Mouse (Mus musculus): ENCODE data around the gene Acad11.
A peak's percentile ranks its signal among the peaks of the same experiment; 100 is the strongest.

Acad11 gene

DNA sequence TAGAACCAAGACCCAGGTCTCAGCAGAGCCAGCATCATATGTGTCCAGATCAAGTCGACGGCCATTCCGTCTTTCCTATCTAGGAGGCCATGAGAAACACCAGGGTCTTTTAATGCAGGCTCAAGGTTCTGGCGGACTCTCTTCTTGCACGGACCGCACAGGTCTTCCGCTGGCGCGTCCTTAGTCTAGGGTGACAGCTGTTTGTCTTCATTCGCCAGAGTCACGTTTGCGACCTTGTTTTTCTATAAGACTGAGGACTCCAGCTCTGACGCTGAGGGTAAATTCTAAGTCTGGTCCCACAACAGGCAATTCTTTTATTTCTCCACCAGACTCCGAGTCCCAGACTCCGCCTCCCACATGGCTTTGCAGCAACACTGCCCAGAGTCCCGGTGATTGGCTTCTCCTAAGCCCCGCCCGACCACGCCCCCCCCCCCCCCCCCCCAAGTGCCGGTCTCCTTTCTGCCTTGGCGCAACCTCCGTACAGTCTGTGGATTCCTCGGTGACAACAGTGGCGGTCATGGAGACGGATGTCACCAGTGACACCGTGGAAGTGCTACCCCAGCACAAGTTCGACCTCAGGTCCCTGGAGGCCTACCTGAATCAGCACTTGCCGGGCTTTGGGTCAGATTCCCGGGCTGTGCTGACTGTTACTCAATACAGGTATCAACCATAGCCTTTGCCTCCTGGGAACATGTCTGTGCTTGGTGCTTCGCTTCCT, at the start of gene Acad11:
Acad11 (plus strand) TSS at position 134 of the 718 bp plus-strand sequence.
- peak; percentile 91 for DNase-seq (ENCODE audit: low read depth, low spot score)

DNA sequence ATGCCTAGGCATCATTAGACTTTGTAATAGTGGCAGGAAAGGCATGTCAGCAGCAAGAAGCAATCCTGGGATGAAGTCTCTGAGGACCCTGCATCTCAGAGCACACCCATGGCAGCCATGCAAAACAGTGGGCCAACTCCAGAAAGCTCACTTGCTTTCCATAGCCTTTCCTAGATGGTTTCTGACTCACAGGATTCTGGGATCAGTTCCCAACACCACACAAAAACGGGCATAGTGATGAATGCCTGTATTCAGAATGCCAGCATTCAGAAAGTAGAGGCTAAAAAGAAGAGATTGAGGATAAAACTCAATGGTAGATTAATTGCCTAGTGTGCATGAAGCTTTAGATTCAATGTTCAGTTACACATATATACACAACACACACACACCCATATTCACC, 48.7 kb upstream of the Acad11 start:
- DNase-seq (ENCODE audit: low read depth, low spot score), result no peak

DNA sequence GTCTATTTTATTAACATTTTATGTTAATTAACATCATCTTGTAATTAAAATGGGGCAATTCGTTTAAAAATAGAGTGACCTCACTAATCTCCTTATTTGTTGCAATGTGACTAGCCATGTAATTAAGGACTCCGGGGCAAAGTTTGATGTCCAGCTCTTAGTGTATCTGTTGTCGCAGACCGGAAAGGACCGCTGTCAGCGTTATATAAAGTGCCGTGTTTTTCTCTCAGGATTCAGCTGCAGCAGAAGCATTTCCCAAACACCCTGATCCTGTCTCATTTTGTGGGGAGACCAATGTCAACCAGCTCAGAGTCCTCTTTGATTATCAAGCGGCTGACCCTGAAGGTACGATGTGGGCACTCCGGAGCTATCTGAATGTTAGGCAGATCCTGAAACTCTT, 42.2 kb upstream of the Acad11 start:
- DNase-seq (ENCODE audit: low read depth, low spot score), result no peak

DNA sequence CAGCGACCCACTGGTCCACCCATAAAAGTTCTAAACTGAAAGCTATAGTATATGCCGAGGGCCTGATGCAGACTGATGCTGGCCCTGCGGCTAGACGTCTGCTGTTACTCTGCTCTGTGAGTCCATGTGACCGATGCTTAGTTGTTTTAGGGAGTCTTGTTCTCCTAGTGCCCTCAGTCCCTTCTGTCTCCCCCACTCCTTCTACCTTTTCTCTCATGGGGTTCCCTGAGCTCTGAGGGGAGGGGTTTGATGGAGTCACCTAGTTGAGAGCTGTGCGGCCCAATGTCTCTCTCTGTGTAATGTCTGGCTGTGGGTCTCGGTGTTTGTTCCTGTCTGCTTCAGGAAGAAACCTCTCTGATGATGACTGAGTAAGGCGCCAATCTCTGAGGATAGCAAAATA, 36.0 kb upstream of the Acad11 start:
- no peak for DNase-seq (ENCODE audit: low read depth, low spot score)

DNA sequence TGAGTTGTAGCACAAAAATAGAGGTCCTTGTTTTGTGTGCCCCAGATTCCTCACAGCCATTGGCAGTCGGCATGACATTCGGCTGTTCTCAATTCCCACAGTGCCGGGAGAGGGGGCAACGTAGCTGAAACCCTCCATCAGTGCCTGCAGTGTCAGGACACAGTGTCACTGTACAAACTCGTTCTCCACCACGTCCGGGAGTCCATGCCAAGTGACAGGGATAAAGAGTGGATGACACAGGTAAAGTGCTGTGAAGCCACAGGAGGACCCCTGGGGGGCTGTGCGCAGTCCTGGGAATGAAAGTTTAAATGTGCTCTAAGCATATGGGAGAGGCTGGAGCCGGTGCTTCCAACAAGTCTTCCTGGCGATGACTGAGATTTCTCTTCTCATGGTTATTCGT, 33.3 kb upstream of the Acad11 start:
- DNase-seq (ENCODE audit: low read depth, low spot score), result no peak

DNA sequence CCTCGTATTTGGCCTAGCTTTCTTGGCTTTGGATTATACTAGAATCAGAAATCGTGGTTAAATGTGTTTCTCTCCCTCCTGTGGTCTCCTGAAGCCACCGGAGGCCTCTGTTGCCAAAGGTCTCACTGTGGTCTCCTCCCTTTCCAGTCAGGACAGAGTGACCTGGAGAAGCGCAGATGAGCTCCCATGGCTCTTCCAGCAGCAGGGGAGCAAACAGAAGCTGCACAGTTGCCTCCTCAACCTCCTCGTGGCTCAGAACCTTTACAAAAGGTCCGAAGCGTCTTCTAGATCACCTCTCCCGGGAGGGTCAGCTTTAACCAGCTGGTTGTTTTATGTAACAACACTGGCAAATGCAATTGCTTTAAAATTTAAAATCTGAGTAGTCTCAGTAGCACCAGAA, 28.9 kb upstream of the Acad11 start:
- DNase-seq (ENCODE audit: low read depth, low spot score), result no peak

DNA sequence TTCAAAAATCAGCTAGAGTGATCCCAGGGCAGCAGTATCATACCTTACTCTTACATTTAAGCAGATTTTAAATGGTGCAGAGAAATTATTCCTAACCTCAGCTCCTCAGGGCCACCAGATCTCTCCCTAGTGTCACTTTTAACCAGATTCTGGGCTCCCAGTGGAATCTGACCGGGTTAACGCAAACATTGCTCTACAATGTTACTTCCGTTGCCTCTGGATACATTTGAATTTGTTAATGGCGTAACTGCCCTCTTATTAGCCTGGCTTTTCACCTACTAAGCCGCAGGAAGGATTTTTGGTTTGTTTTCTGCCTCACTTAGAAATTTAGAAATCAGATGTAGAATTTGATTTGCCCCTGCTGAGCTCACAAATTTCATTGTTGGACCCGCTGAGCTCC, 28.5 kb upstream of the Acad11 start:
- DNase-seq (ENCODE audit: low read depth, low spot score), result no peak

DNA sequence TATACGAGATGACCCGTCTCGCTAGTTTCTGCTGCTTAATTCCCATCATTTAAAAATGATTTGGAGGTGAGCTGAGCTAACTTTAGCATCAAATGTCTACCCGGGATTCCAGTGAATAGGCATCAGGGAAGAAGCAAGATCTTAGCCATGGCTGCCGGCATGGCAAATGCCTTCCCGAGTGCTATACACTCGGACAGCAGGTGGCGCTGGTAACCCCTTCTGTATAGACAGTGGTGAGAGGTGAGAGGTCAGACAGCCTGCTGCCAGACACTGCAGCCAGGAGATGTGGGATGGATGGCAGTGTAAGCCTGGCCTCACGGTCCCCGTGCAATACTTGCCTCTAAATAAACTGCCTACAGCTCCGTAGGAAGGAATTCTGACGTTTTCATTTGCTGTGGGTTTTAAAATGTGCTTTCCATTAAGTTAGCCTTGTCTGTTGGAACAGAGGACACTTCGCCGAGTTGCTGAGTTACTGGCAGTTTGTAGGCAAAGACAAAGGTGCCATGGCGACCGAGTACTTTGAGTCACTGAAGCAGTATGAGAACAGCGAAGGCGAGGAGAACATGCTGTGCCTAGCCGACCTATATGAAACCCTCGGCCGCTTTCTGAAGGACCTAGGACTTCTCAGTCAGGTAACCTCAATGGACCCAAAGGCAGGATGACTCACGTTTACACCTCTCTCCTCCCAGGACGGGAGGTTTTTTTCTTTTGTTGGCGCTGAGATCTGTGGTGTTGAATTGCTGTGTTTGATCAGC, 27.7 kb upstream of the Acad11 start:
- DNase-seq (ENCODE audit: low read depth, low spot score), result peak; percentile 82

DNA sequence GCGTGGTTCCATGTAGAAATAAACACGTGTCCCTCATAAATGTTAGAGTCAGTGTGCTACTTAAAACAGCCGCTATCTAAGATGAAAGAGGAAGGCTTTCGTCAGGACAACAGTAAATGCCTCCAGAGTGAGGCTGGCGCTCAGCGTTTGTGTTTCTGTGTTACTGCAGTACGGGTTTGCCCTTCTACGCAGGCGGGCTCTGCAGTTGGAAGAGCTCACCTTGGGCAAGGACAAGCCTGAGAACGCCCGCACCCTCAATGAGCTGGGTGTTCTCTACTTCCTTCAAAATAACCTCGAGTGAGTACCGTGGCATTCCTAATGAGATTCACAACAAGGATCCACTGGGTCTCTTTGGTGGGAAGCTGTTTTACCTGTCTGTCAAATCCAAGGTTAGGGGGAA, 24.9 kb upstream of the Acad11 start:
- no peak for DNase-seq (ENCODE audit: low read depth, low spot score)

DNA sequence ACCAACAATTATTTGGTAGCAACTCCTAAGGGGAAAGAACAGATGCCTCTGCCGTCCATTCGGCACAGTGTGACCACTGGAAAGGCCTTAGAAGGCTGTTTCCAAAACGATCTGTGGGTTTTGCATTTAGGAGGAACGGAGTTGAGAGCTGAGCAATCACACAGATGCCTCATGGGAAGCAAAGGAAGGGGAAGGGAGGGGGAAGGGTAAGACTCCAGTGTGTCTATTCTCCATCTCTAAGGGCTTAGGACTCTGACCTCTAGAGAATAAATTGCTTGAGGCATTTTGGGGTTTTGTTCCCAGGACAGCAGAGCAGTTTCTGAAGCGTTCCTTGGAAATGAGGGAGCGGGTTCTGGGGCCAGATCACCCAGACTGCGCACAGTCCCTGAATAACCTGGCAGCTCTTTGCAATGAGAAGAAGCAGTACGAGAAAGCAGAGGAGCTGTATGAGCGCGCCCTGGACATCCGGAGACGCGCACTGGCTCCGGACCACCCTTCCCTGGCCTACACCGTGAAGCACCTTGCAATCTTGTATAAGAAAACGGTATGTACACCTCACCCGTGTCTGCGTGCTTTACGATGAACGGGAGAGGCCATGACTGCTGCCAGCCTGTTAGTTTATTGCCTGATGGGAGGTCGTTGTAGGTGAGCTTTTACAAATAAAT, 24.0 kb upstream of the Acad11 start:
- DNase-seq (ENCODE audit: low read depth, low spot score), result no peak

DNA sequence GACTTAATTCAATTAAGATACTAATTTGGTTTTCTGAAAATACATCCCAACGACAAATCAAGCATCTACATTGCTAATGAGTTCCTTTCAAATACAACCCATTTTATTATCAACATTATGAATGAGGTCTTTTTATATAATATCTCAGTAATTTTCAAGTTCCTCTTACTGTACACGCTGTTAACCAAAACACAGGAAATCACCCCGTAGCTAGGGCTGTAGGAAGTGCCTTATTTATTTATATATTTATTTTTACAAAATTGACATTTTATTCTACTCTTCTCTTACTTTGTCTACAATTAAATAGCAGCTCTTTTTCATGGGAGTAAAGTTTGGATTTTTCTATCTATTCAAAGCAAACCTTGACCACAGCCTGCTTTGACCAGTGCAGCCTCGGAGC, 23.4 kb upstream of the Acad11 start:
- no peak for DNase-seq (ENCODE audit: low read depth, low spot score)

DNA sequence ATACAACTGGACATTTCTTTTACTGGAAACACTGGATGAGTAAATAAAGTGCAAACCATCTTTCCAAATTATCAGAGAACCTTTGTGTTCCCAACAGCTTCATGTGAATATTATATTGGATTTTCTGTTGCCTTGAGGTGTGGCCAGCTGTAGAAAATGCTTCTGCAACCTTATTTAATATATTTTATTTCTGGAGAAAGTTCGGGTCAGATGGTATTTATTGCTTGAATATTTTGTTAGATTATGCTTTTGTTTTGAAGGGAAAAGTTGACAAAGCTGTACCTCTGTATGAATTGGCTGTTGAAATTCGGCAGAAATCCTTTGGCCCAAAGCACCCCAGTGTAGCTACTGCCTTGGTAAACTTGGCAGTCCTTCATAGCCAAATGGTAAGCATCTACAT, 22.8 kb upstream of the Acad11 start, which contains the start of gene Gm28305:
Gm28305 (plus strand) TSS at position 301 of the 400 bp plus-strand sequence.
- no peak for DNase-seq (ENCODE audit: low read depth, low spot score)

DNA sequence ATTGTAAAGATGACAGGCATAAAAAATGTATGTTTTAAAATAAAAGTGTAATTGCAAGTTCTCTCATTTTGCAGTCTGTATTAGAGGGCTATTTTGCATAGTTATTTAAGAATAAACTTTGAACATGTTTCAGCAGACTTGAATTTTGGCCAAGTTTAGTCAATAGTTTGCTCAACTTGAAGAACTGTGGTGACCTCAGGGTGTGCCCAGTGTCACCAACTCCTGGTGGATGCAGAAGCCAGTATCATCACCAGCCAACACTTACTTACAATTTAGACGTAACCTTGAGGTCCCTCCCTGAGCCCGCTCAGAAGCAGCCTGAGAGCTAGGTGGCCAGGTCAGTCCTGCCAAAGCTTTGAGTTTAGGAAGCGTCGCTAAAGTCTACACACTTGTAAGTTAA, 19.5 kb upstream of the Acad11 start:
- DNase-seq (ENCODE audit: low read depth, low spot score), result no peak

DNA sequence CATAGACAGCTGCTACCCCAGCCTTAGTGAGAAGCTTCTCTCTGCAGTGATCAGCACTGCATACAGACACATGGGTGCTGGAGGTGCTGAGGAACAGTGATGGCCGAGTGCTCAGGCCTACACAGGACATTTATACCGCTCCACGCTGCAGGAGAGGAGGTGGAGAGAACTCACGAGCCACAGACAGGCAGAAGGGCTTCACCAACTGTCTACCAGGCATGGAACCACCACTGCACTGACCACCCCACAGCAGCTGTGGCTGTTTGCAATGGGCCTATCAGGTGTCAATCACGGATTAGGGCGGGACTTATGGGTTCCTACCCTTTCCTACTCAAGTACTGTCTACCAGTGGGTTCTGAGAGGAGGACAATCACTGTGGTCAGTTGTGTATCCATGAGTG, 12.1 kb upstream of the Acad11 start:
- no peak for DNase-seq (ENCODE audit: low read depth, low spot score)

DNA sequence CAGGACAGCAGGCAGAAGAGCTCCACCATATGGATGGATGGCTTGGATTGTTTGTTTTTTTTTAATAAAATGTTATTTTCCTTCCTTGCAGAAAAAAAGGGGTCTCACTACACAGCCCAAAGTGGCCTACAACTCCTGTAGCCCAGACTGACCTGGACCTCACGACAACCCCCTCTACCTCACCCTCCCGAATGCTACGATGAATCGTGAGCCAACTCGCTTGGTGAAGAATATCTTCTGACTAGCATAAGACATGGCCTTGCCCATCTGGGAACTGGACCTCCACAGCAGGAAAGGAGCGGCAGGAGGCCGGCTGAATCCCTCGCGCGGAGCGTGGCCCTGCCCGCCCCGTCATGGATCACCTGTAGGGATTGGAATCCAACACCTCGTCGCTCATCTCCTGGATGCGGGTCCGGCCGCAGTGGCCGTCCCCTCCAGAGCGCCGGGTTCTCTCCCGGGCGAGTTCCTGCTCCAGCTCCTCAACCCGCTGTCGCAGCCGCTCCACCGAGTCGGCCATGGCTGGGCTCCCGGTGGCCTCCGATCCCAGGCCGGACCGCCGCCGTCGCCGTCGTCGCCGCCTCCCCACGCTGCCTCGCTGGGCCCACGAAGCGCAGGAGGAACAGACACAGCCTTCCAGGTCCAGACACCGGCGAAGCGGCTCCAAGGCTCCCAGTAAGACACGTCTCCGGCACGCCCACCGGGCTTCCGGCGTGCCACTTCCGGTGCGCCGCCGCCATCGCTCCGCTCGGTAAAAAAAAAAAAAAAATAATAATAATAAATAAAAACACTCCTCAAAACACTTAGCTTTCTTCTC, 540 bp upstream of the Acad11 start, which contains the start of gene Uba5:
Uba5 (minus strand) TSS at position 705 of the 814 bp plus-strand sequence.
- peak; percentile 87 for DNase-seq (ENCODE audit: low read depth, low spot score)

DNA sequence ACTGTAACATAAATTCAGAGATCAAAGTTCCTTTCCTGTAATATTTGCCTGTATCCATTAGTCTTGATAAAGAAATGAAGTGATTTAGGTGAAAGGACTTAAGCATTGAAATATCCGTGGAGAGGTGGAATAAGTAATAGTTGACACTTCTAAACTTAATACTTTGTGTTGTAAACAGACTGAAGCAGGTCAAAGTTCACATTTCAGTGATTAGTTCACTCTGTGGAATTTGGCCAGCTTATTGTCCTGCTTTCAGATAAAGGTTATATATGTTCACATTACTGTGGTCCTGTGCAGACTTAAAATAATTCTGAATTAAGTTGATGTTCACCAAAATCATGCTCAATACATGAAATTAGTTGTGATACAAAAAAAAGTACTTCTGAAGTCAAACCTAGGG, 1.4 kb downstream of the Acad11 start:
- no peak for DNase-seq (ENCODE audit: low read depth, low spot score)

DNA sequence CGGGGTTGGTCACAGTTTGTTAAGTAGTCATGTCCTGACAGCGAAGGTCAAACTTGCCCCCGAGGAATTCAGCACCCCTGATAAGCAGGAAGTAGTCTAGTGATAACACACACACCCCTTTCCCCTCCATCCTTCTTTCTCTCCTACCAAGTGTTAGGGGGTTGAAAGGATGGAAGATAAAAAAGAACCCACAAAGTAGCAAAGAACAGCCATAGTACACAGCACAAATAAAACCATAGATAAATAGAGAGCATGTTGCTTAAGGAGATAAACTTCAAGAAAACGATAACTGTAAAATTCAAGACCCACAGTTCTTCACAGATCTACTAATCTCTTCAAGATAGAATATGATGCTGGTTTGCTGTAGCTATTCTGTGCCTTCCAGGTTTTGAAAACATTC, 7.1 kb downstream of the Acad11 start:
- no peak for DNase-seq (ENCODE audit: low read depth, low spot score)

DNA sequence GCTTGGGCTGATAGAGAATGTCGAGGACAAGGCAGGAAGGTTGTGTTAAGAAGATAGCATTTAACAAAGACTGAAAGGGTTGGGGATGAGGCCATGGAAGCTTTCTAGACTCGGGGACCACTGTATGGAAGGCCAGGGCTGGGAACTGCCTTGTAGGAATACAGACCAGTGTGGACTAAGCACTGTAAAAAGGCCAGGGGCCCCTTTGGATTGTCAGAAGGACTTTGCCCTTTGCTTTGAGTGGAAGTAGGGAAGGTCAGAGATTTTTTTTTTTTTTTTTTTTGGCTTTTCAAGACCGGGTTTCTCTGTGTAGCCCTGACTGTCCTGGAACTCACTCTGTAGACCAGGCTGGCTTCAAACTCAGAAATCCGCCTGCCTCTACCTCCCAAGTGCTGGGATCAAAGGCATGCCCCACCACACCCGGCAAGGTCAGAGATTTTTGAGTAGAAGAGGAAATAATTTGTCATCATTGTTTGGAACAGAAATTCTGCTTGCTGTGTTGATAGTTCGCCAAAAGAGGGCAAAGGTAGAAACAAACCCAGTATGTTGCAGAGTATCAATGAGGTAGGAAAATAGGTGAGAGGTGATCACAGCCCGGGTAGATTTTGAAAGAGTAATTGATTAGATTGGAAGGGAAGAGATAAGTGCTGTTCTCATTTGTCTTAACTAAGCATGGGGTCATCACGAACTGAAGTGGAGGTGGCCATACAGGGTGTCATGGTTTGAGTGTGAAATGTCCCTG, 7.9 kb downstream of the Acad11 start:
- DNase-seq (ENCODE audit: low read depth, low spot score), result no peak

DNA sequence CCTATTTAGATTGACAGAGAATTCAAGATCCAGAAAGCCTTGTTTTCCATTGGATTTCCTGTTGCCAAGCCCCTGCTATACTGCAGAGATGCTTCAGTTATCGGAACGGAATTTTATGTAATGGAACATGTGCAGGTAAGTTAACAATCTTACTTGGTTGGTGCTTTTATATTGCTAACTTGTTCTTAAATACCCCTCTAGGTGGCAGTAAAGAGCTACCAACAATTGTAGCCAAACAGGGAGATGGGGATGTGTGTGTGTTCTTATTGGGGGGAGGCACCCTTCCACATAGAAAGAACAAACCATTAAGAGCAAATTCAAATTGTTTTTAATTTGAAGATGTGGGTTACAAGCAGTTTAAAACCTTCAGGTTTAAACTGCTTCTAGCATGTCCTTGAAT, 12.6 kb downstream of the Acad11 start:
- DNase-seq (ENCODE audit: low read depth, low spot score), result peak; percentile 48

DNA sequence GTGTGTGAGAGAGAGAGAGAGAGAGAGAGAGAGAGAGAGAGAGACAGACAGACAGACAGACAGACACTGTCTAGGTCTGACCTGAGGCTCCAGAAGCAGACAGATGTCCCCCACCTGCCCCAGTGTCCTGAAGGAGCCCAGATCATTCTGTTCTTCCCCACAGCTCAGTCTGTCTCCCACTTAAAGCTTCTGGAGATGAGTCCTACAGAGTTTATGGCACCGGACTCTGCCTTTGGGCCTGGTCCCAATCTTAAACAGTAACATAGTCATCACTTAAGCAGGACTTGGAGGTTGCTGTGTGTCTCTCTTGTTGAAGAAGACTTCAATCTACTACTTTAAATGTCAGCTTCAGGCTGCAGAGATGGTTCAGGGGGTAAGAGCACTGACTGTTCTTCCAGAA, 15.6 kb downstream of the Acad11 start:
- no peak for DNase-seq (ENCODE audit: low read depth, low spot score)

DNA sequence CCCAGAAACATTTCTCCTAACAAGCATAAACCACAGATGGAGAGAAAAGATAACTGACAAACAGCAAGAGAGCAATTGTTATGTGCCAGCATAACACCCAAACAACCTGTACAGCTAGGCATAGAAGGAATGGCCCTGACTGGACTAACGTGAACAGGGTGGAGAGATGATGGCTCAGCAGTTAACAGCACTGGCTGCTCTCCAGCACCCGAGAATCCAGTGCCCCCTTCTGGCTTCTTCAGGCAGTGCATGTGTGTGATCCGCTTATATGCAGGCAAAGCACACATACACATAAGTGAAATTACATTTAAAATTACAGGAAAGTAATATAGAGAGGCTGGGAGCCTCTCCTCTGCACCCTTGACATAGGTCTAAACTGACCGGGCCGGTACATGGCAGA, 16.2 kb downstream of the Acad11 start:
- DNase-seq (ENCODE audit: low read depth, low spot score), result peak; percentile 69
